In genomic region chr12:52132256-52132655, GRCm38 (mm10) we compare ENCODE assay signal across 10 mouse cellular contexts. TPM values are rescaled to one million over a fixed set of nuclear protein-coding genes. Genes with fewer than 3 reads are reported as not detected.
DNase-seq lines count a peak whose midpoint lies in the region; ATAC-seq and TF ChIP-seq lines count a peak whose summit lies in the region.
"Had no signal": no experiment of that assay in that cellular context is flagged by ENCODE, and none has a peak within 500 bp of the region (broad histone marks: within the 10 kb centered on the region; RNA-seq: fewer than 3 reads in every experiment).

No protein-coding gene starts in this region.

- no peaks in the 10 kb centered on the region for H3K9me3 ChIP-seq in kidney, embryonic 16.5 days (ENCODE audit: low read length)
- no peaks in the 10 kb centered on the region for H3K9me3 ChIP-seq in midbrain, postnatal 0 days (ENCODE audit: low read length)

- peak; percentile 57; the same call in 1 of the 2 replicates for ATAC-seq in kidney, embryonic 16.5 days (ENCODE audit: low FRiP score, low TSS enrichment)
- no peak for ATAC-seq in midbrain, postnatal 0 days (ENCODE audit: low FRiP score)
- no peak for ATAC-seq in megakaryocyte-erythroid progenitor cell, adult 5-6 weeks (replicated peaks; ENCODE audit: low FRiP score, low TSS enrichment, poor library complexity, severe bottlenecking)

- H3K27ac ChIP-seq in kidney, embryonic 16.5 days (ENCODE audit: low read length): peak overlapping the region; percentile 2; the same call in 1 of the 2 replicates
- H3K27ac ChIP-seq in midbrain, postnatal 0 days (ENCODE audit: low read depth, low read length): no peak overlapping the region; the same call in 1 of the 2 replicates
- H3K27ac ChIP-seq: liver, embryonic 14.5 days had no signal

- peak; percentile 46 for DNase-seq in gastrocnemius, postnatal 14 days
- no peak for DNase-seq in gastrocnemius, postnatal 25 days
- DNase-seq in adrenal gland, postnatal 25 days: peak; percentile 58
- DNase-seq in forelimb bud, embryonic 11.5 days (ENCODE audit: low read depth, low spot score): peak; percentile 16
- peak; percentile 69 for DNase-seq in midbrain, postnatal 0 days (ENCODE audit: low spot score)
- no peak for DNase-seq in thymus, postnatal 10 days (ENCODE audit: low spot score in 2 of 2)

- H3K4me2 ChIP-seq in kidney, embryonic 16.5 days (replicated peaks; ENCODE audit: low read depth, low read length): peak overlapping the region; percentile 27
- H3K4me2 ChIP-seq in midbrain, postnatal 0 days (ENCODE audit: low read depth, low read length, poor library complexity, severe bottlenecking): peak overlapping the region; percentile 29

- H3K4me3 ChIP-seq in kidney, embryonic 16.5 days (ENCODE audit: low read length): no peak overlapping the region
- H3K4me3 ChIP-seq in midbrain, postnatal 0 days (ENCODE audit: low read depth, low read length): 0 out of 2 replicates have a peak overlapping the region, but pooled peaks have one; percentile 4

- intact Hi-C loops in gastrocnemius, postnatal 14 days (cut with DNase I; ENCODE audit: low total_unique reads): no loop called here

- TF ChIP-seq CTCF in midbrain, postnatal 0 days (IDR thresholded peaks at IDR 0.05): no peak

- H3K9ac ChIP-seq in kidney, embryonic 16.5 days (replicated peaks; ENCODE audit: low read length): peak overlapping the region; percentile 48; the same call in 1 of the 2 replicates
- H3K9ac ChIP-seq in midbrain, postnatal 0 days (replicated peaks; ENCODE audit: low read length, poor library complexity, severe bottlenecking): no peak overlapping the region
- H3K9ac ChIP-seq: liver, embryonic 14.5 days had no signal

- H3K27me3 ChIP-seq in kidney, embryonic 16.5 days (ENCODE audit: insufficient read depth, low read length): no peaks in the 10 kb centered on the region
- H3K27me3 ChIP-seq in midbrain, postnatal 0 days (ENCODE audit: insufficient read depth, low read length): no peaks in the 10 kb centered on the region
- H3K27me3 ChIP-seq: CH12.LX had no signal

- H3K4me1 ChIP-seq in kidney, embryonic 16.5 days (ENCODE audit: insufficient read depth, low read length): peaks cover 3% of the 10 kb centered on the region; the same call in 1 of the 2 replicates
- no peaks in the 10 kb centered on the region for H3K4me1 ChIP-seq in midbrain, postnatal 0 days (ENCODE audit: insufficient read depth, low read length)

- WGBS in kidney, embryonic 16.5 days: 8% methylated on average over 10 of the region's 10 CpGs
- WGBS in midbrain, postnatal 0 days: 3% methylated on average over 10 of the region's 10 CpGs

- H3K36me3 ChIP-seq in kidney, embryonic 16.5 days (ENCODE audit: insufficient read depth, low read length): no peaks in the 10 kb centered on the region
- H3K36me3 ChIP-seq in midbrain, postnatal 0 days (ENCODE audit: insufficient read depth, low read length): no peaks in the 10 kb centered on the region

RNA-seq across cellular contexts. Expression of gene Nubpl, which starts 34.7 kb away (rescaled TPM):
- total RNA-seq in gastrocnemius, postnatal 14 days (2021): 1 to 10 TPM; 3.3 to 3.7 TPM
- 1 to 10 TPM; 4.2 to 5.0 TPM for total RNA-seq in gastrocnemius, postnatal 25 days (2021)
- 13.5 and 15.9 TPM in 2 replicates for total RNA-seq in adrenal gland, postnatal 25 days (2021)
- polyA plus RNA-seq in kidney, embryonic 16.5 days (2015; fragmentation: Nextera tagmentation; extraction: Ambion mirVana): 16.6 and 16.8 TPM in 2 replicates
- total RNA-seq in midbrain, postnatal 0 days (2014; rRNA removed): 3.6 and 7.8 TPM in 2 replicates
- 6.2 and 6.9 TPM in 2 replicates for polyA plus RNA-seq in midbrain, postnatal 0 days (2015; fragmentation: Nextera tagmentation; extraction: Ambion mirVana)
- total RNA-seq in megakaryocyte-erythroid progenitor cell, adult 5-6 weeks (2014; fragmentation: Nextera tagmentation): 7.5 and 8.8 TPM in 2 replicates
- total RNA-seq in megakaryocyte-erythroid progenitor cell, adult 5-6 weeks (2017): 5.2 and 9.4 TPM in 2 replicates

Comparison
In these comparisons a context has a peak if more than half of its experiments do, and no peak if none do; other contexts are left out.
1. DNase-seq: peak in gastrocnemius, postnatal 14 days (single experiment), adrenal gland, postnatal 25 days (single experiment), forelimb bud, embryonic 11.5 days (single experiment) and midbrain, postnatal 0 days (single experiment); none in gastrocnemius, postnatal 25 days (single experiment) and thymus, postnatal 10 days (0 of 2).